Mouse (Mus musculus) urinary bladder, postnatal 14 days (tissue): ENCODE measurements at regions not wholly inside any gene's neighbourhood (a gene's known extent, or its start where the extent isn't known, plus 50 kb on each side); places are given as distances from the start of the nearest gene placed in this dataset.
"Not testable (repeated sequence)": the region's sequence is repeated elsewhere in the genome, so short reads cannot be mapped to it uniquely, and the experiment has no call there.

ENCODE experiments used
- DNase-seq: peaks from one replicate; pipeline ENCODE4 v3.0.0; 2021; ENCODE audit warnings: low spot score

- DNase-seq: no peak
These were observed 177.2 kb downstream of the Lyplal1 start for GRCm38 (mm10) chr1:185939914-185940313.

DNA sequence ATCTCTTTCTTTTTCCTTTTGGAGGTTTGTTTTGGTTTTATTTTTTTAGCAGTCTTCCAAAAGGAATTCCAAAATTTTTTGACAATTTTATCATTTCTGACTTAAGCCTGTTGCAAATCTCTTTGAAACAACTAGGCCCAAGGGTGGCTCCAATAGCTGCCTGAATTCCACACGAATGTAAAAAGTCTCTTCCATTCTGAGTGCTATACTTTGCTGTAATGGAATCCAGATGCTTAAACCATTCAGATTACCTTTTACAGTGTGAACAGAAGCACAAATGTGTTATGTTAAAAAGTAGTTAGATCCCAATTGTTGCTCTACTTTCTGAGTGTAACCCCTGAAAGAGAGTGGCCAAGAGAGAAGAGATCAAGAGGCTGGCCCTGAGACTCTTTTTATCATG, 176.6 kb downstream of the Lyplal1 start:
- no peak for DNase-seq

DNA sequence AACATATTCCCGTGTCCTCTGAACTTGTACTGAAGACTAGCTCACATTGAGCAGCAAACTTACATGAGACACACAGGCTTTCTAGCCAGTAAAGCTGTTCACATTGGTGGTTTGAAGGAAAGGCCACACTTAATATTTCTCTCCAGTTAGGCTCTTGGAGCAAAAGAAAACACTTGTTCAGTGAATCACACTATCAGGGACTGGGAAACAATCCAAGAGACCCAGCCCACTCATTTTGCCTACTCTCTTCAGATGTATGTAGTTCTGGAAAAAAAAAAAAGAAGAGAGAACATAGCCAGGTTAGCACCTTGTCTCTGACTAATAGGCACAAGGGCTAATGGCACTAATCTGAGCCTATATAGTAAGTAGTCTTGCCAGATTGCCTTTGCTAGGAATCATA, 165.9 kb downstream of the Lyplal1 start:
- DNase-seq: no peak

- DNase-seq: not testable (repeated sequence)
These were observed 161.3 kb downstream of the Lyplal1 start for GRCm38 (mm10) chr1:185955821-185956220.

DNA sequence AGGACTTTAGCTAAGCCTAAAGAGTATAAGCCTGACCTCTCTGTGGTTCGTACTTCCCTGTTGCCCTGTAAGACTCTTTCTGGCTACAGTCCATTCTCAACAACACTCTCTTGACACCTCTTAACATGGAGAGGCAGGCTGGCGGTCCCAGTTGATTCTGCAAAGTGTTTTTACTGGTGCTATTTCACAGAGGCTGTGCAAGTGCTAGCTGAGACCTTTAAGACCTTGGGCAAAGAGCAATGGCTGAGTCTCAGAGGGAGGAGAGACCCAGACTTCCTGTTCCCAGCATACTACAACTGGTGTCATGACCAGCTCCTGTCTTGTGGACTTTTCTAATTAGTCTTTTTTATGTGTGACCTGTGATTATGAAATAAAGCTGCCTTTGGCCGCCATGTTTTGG, 159.6 kb downstream of the Lyplal1 start:
- no peak for DNase-seq

- DNase-seq: no peak
These were observed 158.8 kb downstream of the Lyplal1 start for GRCm38 (mm10) chr1:185958276-185958675.

DNA sequence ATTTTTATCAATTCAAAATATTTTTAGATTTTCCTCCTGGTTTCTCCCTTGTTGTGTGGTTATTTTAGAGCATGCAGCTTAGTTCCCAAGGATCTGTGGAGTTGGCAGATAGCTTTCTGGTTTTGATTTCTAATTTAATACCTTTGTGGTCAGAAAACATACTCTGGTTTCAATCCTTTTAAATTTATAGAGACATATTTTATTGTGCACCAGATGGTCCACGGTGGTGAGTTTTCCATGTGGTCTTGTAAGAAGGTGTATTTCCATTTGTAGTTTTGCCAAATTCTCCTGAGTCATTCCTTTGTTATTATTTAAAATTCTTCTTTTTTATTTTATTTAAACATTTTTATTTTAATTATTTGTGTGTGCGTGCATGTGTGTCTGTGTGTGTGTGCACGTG, 154.5 kb downstream of the Lyplal1 start:
- DNase-seq: no peak

- no peak for DNase-seq
These were observed 153.3 kb downstream of the Lyplal1 start for GRCm38 (mm10) chr1:185963773-185964172.

DNA sequence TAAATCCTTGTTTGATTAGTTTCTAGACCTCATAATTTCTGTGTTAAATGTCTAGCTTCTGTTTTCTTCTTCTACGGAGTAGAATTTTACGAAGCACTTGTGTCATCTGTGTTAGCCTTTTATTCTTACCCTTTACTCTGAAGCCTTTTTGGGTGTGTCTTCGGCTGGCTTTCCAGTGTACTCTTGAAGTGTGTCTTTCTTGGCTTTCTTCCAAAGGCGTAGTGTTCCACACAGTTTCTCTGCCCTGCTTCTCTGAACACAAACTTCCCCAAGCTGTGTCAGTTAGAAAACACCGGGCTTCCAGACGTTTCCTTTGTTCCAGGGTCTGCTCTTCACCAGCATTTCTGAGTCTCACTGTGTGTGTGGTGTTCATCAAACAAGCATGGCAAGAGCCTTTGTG, 152.7 kb downstream of the Lyplal1 start:
- DNase-seq: no peak

DNA sequence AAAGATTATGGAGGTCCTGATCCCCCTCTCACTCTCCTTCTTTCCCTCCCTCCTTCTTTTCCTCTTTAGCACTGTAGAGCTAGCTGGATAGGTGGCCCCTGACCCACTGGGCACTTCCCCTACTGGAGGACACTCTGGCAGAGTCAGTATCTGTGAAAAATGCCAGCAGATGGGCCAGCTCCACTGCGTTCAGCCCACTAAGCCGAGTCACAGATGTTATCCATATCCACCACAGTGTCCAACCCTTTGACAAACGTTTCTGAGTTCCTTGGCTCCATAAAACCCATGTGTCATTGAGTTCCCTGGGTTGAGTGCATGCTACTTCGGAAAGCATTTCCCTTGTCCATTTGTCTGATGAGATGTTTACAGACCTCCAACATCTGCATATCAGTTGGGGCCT, 149.9 kb downstream of the Lyplal1 start:
- no peak for DNase-seq

DNA sequence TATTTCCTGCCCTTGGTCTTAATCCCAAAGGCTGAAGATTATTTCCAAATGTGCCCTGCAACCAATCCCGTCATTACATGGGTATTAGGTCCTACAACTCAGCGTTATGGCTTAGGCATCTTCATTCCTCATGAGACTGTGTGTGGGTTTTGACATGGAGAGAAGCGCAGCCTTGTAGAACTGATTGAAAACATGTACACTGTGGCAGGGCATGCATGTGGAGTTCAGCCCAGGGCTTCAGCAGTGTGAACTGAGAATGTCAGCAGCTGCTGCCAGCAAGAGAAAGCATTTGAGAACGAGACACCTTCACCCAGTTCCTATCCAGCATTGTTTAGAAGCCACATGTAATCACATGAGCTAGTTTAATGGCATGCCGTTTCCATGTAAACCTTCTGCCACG, 149.3 kb downstream of the Lyplal1 start:
- DNase-seq: no peak

DNA sequence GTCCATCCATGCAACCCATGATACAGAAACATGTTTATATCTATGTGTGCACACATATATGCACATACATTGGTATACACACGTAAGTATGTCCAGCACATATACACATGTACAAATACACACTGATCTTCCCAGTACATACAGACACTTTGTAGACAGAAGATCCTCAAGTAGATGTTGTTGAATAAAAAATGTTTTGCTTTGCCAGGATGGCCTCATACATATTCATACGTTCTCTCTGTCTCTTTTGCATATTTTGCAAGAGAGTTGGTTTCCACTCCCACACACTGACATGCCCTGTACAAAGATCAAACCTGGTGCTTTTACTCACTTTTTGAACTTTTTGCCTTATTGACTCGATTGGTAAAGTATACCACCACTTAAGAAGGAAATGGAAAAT, 148.5 kb downstream of the Lyplal1 start:
- no peak for DNase-seq

DNA sequence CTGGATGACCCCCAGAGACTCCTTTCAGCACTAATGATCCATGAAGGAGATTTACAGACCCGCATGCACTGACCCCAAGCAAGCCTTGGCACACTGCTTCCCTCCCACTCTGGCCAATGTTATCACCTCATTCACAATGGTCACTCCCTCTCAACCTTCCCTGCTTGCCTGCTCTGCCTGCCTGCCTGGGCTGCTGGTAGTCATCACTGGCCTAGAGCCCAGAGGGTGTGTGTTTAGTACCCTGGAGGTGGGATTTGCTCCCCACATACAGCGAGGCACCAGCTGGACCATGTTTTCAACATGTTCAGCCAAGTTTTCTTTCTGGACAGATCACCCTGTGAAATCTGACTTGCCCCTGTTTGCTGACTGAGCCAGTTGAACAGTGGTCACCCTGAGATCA, 147.9 kb downstream of the Lyplal1 start:
- peak; percentile 5 for DNase-seq

DNA sequence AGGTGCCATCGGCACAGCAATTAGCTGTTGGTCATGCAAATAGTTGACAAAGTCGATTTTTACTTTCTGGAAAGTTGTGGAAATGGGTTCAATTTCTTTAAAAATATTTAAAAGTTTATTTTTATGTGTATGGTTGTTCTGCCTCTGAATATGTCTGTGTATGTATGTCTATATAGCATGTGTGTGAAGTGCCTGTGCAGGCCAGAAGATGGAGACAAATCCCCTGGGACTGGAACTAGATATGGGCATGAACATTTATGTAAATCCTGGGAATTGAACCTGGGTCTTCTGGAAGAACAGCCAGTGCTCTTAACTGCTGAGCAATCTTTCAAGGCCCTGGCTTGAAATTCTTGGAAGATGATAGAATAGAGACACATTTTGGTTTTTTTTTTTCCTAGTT, 140.0 kb downstream of the Lyplal1 start:
- DNase-seq: no peak

GRCm38 (mm10) chr1:185989432-185989831, 127.7 kb downstream of the Lyplal1 start:
- no peak for DNase-seq

DNA sequence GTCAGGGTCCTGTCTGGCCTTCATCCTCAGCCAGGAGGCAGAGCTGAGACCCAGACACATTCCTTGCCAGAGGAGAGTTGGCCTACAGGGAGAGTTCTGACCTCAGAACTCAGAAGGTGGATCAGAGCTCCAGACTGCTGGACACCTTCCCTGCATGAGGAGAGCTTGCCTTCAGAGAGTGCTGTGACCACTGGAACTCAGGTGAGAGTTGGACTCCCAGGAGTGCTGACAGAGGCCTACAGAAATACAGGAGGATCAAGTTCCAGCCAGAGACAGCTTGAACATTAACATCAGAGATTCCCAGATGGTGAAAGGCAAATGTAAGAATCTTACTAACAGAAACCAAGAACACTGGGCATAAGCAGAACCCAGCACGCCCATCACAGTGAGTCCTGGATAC, 117.0 kb downstream of the Lyplal1 start:
- DNase-seq: not testable (repeated sequence)

DNA sequence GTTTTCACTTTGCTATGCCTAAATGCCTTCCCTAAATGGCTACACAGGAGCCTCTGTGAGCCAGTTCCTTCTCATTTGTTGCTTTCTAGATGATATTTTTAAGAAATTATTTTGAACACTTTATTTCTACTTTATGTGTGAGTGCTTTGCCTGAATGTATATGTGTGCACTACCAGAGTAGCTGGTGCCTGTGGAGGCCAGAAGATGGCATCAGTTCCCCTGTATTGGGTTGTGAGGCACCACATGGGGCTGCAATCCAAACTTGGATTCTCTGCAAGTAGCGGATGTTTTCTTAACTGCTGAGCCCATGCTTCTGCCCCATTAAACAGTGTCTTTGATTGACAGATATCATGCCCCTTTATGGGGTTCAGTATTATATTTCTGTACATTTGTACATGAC, 103.7 kb downstream of the Lyplal1 start:
- DNase-seq: no peak

DNA sequence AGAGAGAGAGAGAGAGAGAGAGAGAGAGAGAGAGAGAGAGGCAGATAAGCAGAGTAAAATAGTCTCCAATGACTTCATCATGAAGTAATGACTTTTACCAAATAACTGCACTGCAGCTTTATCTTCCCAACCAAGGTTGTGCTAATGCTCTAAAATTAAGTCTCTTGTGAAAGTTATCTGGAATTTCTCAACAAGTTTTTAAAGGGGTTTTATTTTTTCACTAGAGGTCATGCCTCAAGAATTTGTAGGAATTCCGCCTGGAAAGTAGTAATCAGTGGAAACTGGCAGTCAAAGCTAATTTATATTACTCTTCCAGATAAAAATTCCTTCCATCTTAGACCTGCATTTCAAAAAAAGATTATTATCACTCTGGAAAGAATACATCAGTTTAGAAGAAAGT, 102.9 kb downstream of the Lyplal1 start:
- DNase-seq: no peak

- no peak for DNase-seq
These were observed 101.1 kb downstream of the Lyplal1 start for GRCm38 (mm10) chr1:186015831-186016561.

- no peak for DNase-seq
These were observed 99.6 kb downstream of the Lyplal1 start for GRCm38 (mm10) chr1:186017547-186017946.

GRCm38 (mm10) chr1:186019511-186019910, 97.6 kb downstream of the Lyplal1 start:
- no peak for DNase-seq

- DNase-seq: peak; percentile 12
These were observed 85.2 kb downstream of the Lyplal1 start for GRCm38 (mm10) chr1:186031951-186032350.

DNA sequence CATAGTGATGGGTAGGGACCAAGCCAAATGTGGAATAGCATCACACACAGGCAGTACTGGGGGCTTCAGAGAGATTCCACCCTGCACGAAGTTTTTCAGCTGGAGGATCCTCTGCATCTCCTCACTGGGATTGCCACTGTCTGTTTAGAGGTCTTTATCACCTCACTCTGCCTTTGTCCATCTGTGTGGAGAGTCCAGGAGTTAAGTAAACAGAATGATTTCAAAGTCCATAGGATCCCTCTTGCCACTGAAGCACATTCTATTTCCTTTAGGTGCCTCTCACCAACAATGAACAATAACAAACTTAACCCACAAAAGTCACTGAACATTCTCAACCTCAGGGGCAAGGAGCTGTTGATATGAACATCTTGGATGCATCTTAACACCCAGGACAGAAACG, 82.7 kb downstream of the Lyplal1 start:
- DNase-seq: no peak
